Comparison of ENCODE assay signal across 8 mouse cellular contexts in the genomic region with DNA sequence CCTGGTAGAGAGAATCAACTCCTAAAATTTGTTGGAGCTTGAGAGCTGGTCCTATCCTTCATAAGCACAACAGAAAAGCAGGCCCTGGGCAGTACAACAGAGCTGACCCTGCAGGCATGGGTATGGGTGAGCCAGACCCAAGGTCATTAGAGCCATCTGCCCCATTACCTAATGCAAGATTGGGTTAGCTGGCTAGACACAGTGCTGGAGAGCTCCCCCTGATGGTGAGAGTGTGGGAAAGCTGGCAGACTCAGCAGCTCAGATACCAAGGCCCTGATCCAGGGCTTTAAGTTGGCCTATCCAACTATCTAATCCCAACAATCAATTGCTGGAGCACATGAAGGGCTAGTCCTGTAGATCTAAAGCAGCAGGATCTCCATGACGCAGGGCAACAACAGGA. TPM values are rescaled to one million over a fixed set of nuclear protein-coding genes. Genes with fewer than 3 reads are reported as not detected.
DNase-seq lines count a peak whose midpoint lies in the region; ATAC-seq and TF ChIP-seq lines count a peak whose summit lies in the region.

No protein-coding gene starts in this region.

- no peak overlapping the region for H3K9ac ChIP-seq in lung, postnatal 0 days (replicated peaks; ENCODE audit: low read depth)

- H3K27me3 ChIP-seq in thymus, adult 2 months (ENCODE audit: control insufficient read depth, insufficient read depth, low read length), result no peaks in the 10 kb centered on the region
- H3K27me3 ChIP-seq in lung, postnatal 0 days (replicated peaks; ENCODE audit: insufficient read depth, low read length), result no peaks in the 10 kb centered on the region
- no peaks in the 10 kb centered on the region for H3K27me3 ChIP-seq in splenic B cell, adult 2 months (ENCODE audit: control insufficient read depth, insufficient read depth, low read length, poor library complexity, severe bottlenecking)

- peak; percentile 78 for DNase-seq in CD4-positive, CD25-positive, alpha-beta regulatory T cell, adult 2 months (ENCODE audit: low read depth, low spot score)
- peak; percentile 58 for DNase-seq in thymus, adult 2 months
- no peak for DNase-seq in thymus, adult 18-20 months
- DNase-seq in cerebellum, postnatal 36 days, result peak; percentile 52 to 56
- DNase-seq in heart, postnatal 14 days, result peak; percentile 41 to 61
- DNase-seq in lung, postnatal 0 days (ENCODE audit: low spot score), result peak; percentile 71
- peak; percentile 78 for DNase-seq in splenic B cell, adult 2 months (ENCODE audit: low read depth, low spot score)

- H3K4me3 ChIP-seq in thymus, adult 2 months (ENCODE audit: control insufficient read depth, insufficient read depth, low read length), result no peak overlapping the region
- H3K4me3 ChIP-seq in lung, postnatal 0 days (ENCODE audit: low read depth, low read length), result no peak overlapping the region

- intact Hi-C loops in heart, postnatal 14 days (cut with DNase I), result loop anchor here (2.0 to 5.0 kb wide), 2 partner anchors 46 to 145 kb away; a partner anchor contains a TSS

- peak; percentile 73; the same call in 1 of the 2 replicates for TF ChIP-seq CTCF in thymus, adult 2 months (IDR thresholded peaks at IDR 0.05; ENCODE audit: borderline replicate concordance, control insufficient read depth, extremely low read depth, insufficient read depth, low read length, poor library complexity)
- peak; percentile 79 for TF ChIP-seq CTCF in lung, postnatal 0 days (IDR thresholded peaks at IDR 0.05)

- no peak for TF ChIP-seq EP300 in lung, postnatal 0 days (IDR thresholded peaks at IDR 0.05)

- ATAC-seq in CD4-positive, CD25-positive, alpha-beta regulatory T cell, adult 4 months, result no peak
- 0 out of 2 replicates have a peak, but pooled peaks have one; percentile 25 for ATAC-seq in lung, postnatal 0 days

- H3K4me2 ChIP-seq in lung, postnatal 0 days (replicated peaks; ENCODE audit: low read depth, low read length), result no peak overlapping the region

- H3K9me3 ChIP-seq in lung, postnatal 0 days (ENCODE audit: low read length), result no peaks in the 10 kb centered on the region

- no peak for TF ChIP-seq POLR2A in thymus, adult 2 months (IDR thresholded peaks at IDR 0.05; ENCODE audit: control insufficient read depth, extremely low read depth, insufficient read depth, low read length, poor library complexity)

- WGBS in thymus, adult 2 months, result 92% methylated on average over 1 of the region's 1 CpGs
- 87% methylated on average over 1 of the region's 1 CpGs for WGBS in lung, postnatal 0 days

- no peak overlapping the region for H3K27ac ChIP-seq in thymus, adult 2 months (ENCODE audit: control insufficient read depth, insufficient read depth, low read length)
- no peak overlapping the region for H3K27ac ChIP-seq in lung, postnatal 0 days (ENCODE audit: low read length)

- H3K4me1 ChIP-seq in thymus, adult 2 months (replicated peaks; ENCODE audit: control insufficient read depth, insufficient read depth, low read length), result peaks cover 5% of the 10 kb centered on the region
- H3K4me1 ChIP-seq in lung, postnatal 0 days (ENCODE audit: insufficient read depth, low read depth, low read length), result 0 out of 2 replicates have a peak, but pooled peaks cover 3% of the 10 kb centered on the region

- H3K36me3 ChIP-seq in thymus, adult 2 months (ENCODE audit: control insufficient read depth, insufficient read depth, low read length), result peaks cover 28% of the 10 kb centered on the region
- peaks cover 19% of the 10 kb centered on the region for H3K36me3 ChIP-seq in lung, postnatal 0 days (ENCODE audit: insufficient read depth, low read length)
- peaks cover 6% of the 10 kb centered on the region; the same call in 1 of the 2 replicates for H3K36me3 ChIP-seq in splenic B cell, adult 2 months (ENCODE audit: control insufficient read depth, insufficient read depth, low read length, poor library complexity, severe bottlenecking)

RNA-seq across cellular contexts. Expression of a gene that starts 4.5 kb away (rescaled TPM):
- polyA plus RNA-seq in CD4-positive, CD25-positive, alpha-beta regulatory T cell, adult 4 months (2017; shearing (Covaris generic)), result 10 to 100 TPM; 18.1 to 21.3 TPM
- 36.6 and 37.5 TPM in 2 replicates for polyA plus RNA-seq in thymus, adult 2 months (2012; rRNA removed)
- 10 to 100 TPM; 67.9 to 70.5 TPM for total RNA-seq in heart, postnatal 14 days (2021)
- polyA plus RNA-seq in lung, postnatal 0 days (2015; fragmentation: Nextera tagmentation; extraction: Ambion mirVana), result 20.0 and 21.9 TPM in 2 replicates

RNA-seq across cellular contexts. Expression of a gene that starts 5.1 kb away (rescaled TPM):
- 100 to 1,000 TPM; 162 to 183 TPM for polyA plus RNA-seq in CD4-positive, CD25-positive, alpha-beta regulatory T cell, adult 4 months (2017; shearing (Covaris generic))
- 147 and 168 TPM in 2 replicates for polyA plus RNA-seq in thymus, adult 2 months (2012; rRNA removed)
- 100 to 1,000 TPM; 153 to 156 TPM for total RNA-seq in heart, postnatal 14 days (2021)
- 290 and 299 TPM in 2 replicates for polyA plus RNA-seq in lung, postnatal 0 days (2015; fragmentation: Nextera tagmentation; extraction: Ambion mirVana)

RNA-seq across cellular contexts. Expression of a gene that starts 22.8 kb away (rescaled TPM):
- 10 to 100 TPM; 33.3 to 42.0 TPM for polyA plus RNA-seq in CD4-positive, CD25-positive, alpha-beta regulatory T cell, adult 4 months (2017; shearing (Covaris generic))
- polyA plus RNA-seq in thymus, adult 2 months (2012; rRNA removed), result 109 and 127 TPM in 2 replicates
- 10 to 100 TPM; 26.1 to 26.7 TPM for total RNA-seq in heart, postnatal 14 days (2021)
- 50.9 and 57.7 TPM in 2 replicates for polyA plus RNA-seq in lung, postnatal 0 days (2015; fragmentation: Nextera tagmentation; extraction: Ambion mirVana)

RNA-seq across cellular contexts. Expression of a gene that starts 46.3 kb away (rescaled TPM):
- polyA plus RNA-seq in CD4-positive, CD25-positive, alpha-beta regulatory T cell, adult 4 months (2017; shearing (Covaris generic)), result 1 to 10 TPM; 6.5 to 7.9 TPM
- polyA plus RNA-seq in thymus, adult 2 months (2012; rRNA removed), result 36.4 and 42.1 TPM in 2 replicates
- 10 to 100 TPM; 11.7 to 13.4 TPM for total RNA-seq in heart, postnatal 14 days (2021)
- 9.2 TPM in 2 replicates for polyA plus RNA-seq in lung, postnatal 0 days (2015; fragmentation: Nextera tagmentation; extraction: Ambion mirVana)

Comparison
In these comparisons a context has a peak if more than half of its experiments do, and no peak if none do; other contexts are left out.
1. DNase-seq: peak in CD4-positive, CD25-positive, alpha-beta regulatory T cell, adult 2 months (single experiment), thymus, adult 2 months (single experiment), cerebellum, postnatal 36 days (2 of 2), heart, postnatal 14 days (2 of 2), lung, postnatal 0 days (single experiment) and splenic B cell, adult 2 months (single experiment); none in thymus, adult 18-20 months (0 of 2).